Mouse (Mus musculus): ENCODE results near the gene Kcnip4.

Gene Kcnip4

GRCm38 (mm10) chr5:48460221-48460620, 1064.5 kb downstream of the Kcnip4 start:
- in situ Hi-C loops (cut with MboI; ENCODE audit: low sequenced_read_pairs) = no loop called here

- in situ Hi-C loops (cut with MboI; ENCODE audit: low sequenced_read_pairs) = no loop called here
These were observed 1075.8 kb downstream of the Kcnip4 start for GRCm38 (mm10) chr5:48448888-48449287.

- in situ Hi-C loops (cut with MboI; ENCODE audit: low sequenced_read_pairs) = no loop called here
These were observed 1094.2 kb downstream of the Kcnip4 start for GRCm38 (mm10) chr5:48430459-48430858.

GRCm38 (mm10) chr5:48421957-48422356, 1102.8 kb downstream of the Kcnip4 start:
- in situ Hi-C loops (cut with MboI; ENCODE audit: low sequenced_read_pairs) = no loop called here

GRCm38 (mm10) chr5:48419741-48420140, 1105.0 kb downstream of the Kcnip4 start:
- in situ Hi-C loops (cut with MboI; ENCODE audit: low sequenced_read_pairs) = no loop called here

- in situ Hi-C loops (cut with MboI; ENCODE audit: low sequenced_read_pairs) = no loop called here
These were observed 1112.4 kb downstream of the Kcnip4 start for GRCm38 (mm10) chr5:48412261-48412660.

- in situ Hi-C loops (cut with MboI; ENCODE audit: low sequenced_read_pairs) = no loop called here
These were observed 1113.2 kb downstream of the Kcnip4 start for GRCm38 (mm10) chr5:48411462-48411861.

GRCm38 (mm10) chr5:48410348-48410747, 1114.4 kb downstream of the Kcnip4 start:
- in situ Hi-C loops (cut with MboI; ENCODE audit: low sequenced_read_pairs) = no loop called here

GRCm38 (mm10) chr5:48408276-48408675, 1116.4 kb downstream of the Kcnip4 start:
- in situ Hi-C loops (cut with MboI; ENCODE audit: low sequenced_read_pairs) = no loop called here

- in situ Hi-C loops (cut with MboI; ENCODE audit: low sequenced_read_pairs) = no loop called here
These were observed 1122.2 kb downstream of the Kcnip4 start for GRCm38 (mm10) chr5:48402497-48402896.

- in situ Hi-C loops (cut with MboI; ENCODE audit: low sequenced_read_pairs) = no loop called here
These were observed 1152.6 kb downstream of the Kcnip4 start for GRCm38 (mm10) chr5:48371890-48372766.

GRCm38 (mm10) chr5:48349309-48349708, 1175.4 kb downstream of the Kcnip4 start:
- in situ Hi-C loops (cut with MboI; ENCODE audit: low sequenced_read_pairs) = no loop called here

GRCm38 (mm10) chr5:48345983-48346648, 1178.6 kb downstream of the Kcnip4 start:
- in situ Hi-C loops (cut with MboI; ENCODE audit: low sequenced_read_pairs) = no loop called here

GRCm38 (mm10) chr5:48345095-48345982, 1179.4 kb downstream of the Kcnip4 start:
- in situ Hi-C loops (cut with MboI; ENCODE audit: low sequenced_read_pairs) = no loop called here

- in situ Hi-C loops (cut with MboI; ENCODE audit: low sequenced_read_pairs) = no loop called here
These were observed 1183.8 kb downstream of the Kcnip4 start for GRCm38 (mm10) chr5:48340808-48341433.
